Mouse (Mus musculus) E14TG2a.4 (cell line): ENCODE results near the gene Jmjd1c.

ENCODE experiments used
- CTCF ChIP-seq: conservative IDR thresholded peaks from 2 replicates; pipeline ENCODE4 v1.5.1; 2014; ENCODE audit warnings: low read length
- POU5F1 ChIP-seq: IDR thresholded peaks from 2 replicates; pipeline ENCODE4 v1.6.1; 2014; ENCODE audit warnings: low read length, borderline replicate concordance

DNA sequence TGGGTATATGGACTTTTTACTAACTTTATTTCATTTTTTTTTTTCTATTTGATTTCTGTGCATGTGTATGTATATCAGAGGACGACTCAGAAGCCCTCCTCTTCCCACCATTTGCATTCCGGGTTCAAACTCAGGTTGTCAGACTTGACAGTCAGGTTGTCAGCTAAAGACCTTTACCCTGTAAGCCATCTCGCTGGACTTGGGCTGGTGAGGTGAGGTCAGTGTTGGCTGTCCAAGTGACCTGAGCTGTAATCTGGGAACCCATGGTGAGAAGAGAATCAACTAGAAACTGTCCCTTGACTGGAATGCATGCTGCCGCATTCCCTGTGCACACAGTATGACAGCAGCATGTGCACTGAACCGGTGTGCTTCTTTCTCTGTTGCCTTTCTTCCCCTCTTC, 13.7 kb downstream of the Jmjd1c start:
- TF ChIP-seq CTCF (no peak), POU5F1 (no peak)
